Mouse (Mus musculus): Measurements from ENCODE around the gene Kcnj8. TPM values are rescaled to one million over a fixed set of nuclear protein-coding genes. Genes with fewer than 3 reads are reported as not detected.

Kcnj8 gene
- polyA plus RNA-seq, 1 experiment from 2014 or later, result 26.8 TPM

- Histone ChIP-seq H3K4me1 (peaks cover 23% of the 10 kb centered on the region), H3K9me3 (replicated peaks) (no peaks in the 10 kb centered on the region), H3K4me2 (no peak overlapping the region), H3K27me3 (no peaks in the 10 kb centered on the region), H3K9ac (no peak overlapping the region), H3K27ac (peak overlapping the region; percentile 83), H3K36me3 (no peaks in the 10 kb centered on the region), H3K4me3 (replicated peaks) (no peak overlapping the region)
- WGBS, result 54% methylated on average over 4 of the region's 4 CpGs
- no peak for ATAC-seq (replicated peaks; ENCODE audit: low FRiP score)
Observed at GRCm38 (mm10) chr6:142543648-142544047, 27.8 kb downstream of the Kcnj8 start.

GRCm38 (mm10) chr6:142542800-142543175 is 28.6 kb downstream of the Kcnj8 start:
- peaks cover 23% of the 10 kb centered on the region for H3K4me1 ChIP-seq
- ATAC-seq (replicated peaks; ENCODE audit: low FRiP score), result no peak
- no peak overlapping the region for H3K4me2 ChIP-seq
- H3K27ac ChIP-seq, result peak overlapping the region; percentile 83
- no peak overlapping the region for H3K4me3 ChIP-seq (replicated peaks)
- no peaks in the 10 kb centered on the region for H3K9me3 ChIP-seq (replicated peaks)
- H3K36me3 ChIP-seq, result no peaks in the 10 kb centered on the region
- no peak overlapping the region for H3K9ac ChIP-seq
- no peaks in the 10 kb centered on the region for H3K27me3 ChIP-seq
- WGBS, result 73% methylated on average over 6 of the region's 6 CpGs

- no peaks in the 10 kb centered on the region for H3K27me3 ChIP-seq
- H3K27ac ChIP-seq, result peak overlapping the region; percentile 83
- ATAC-seq (replicated peaks; ENCODE audit: low FRiP score), result peak; percentile 60; the same call in 1 of the 2 replicates
- H3K9me3 ChIP-seq (replicated peaks), result no peaks in the 10 kb centered on the region
- H3K36me3 ChIP-seq, result no peaks in the 10 kb centered on the region
- no peak overlapping the region for H3K4me2 ChIP-seq
- no peak overlapping the region for H3K4me3 ChIP-seq (replicated peaks)
- no peak overlapping the region for H3K9ac ChIP-seq
- WGBS, result 51% methylated on average over 8 of the region's 8 CpGs
- peaks cover 23% of the 10 kb centered on the region for H3K4me1 ChIP-seq
Observed at GRCm38 (mm10) chr6:142542082-142542799, 29.2 kb downstream of the Kcnj8 start.

- ATAC-seq (replicated peaks; ENCODE audit: low FRiP score), result no peak
- Histone ChIP-seq H3K36me3 (no peaks in the 10 kb centered on the region), H3K4me3 (replicated peaks) (no peak overlapping the region), H3K27me3 (no peaks in the 10 kb centered on the region), H3K4me1 (peaks cover 23% of the 10 kb centered on the region), H3K9ac (no peak overlapping the region), H3K27ac (0 out of 2 replicates have a peak overlapping the region, but pooled peaks have one; percentile 25), H3K4me2 (no peak overlapping the region), H3K9me3 (replicated peaks) (no peaks in the 10 kb centered on the region)
- 85% methylated on average over 10 of the region's 10 CpGs for WGBS
Observed at GRCm38 (mm10) chr6:142540561-142541160, 30.8 kb downstream of the Kcnj8 start.

GRCm38 (mm10) chr6:142540131-142540530 is 31.3 kb downstream of the Kcnj8 start:
- 78% methylated on average over 5 of the region's 5 CpGs for WGBS
- Histone ChIP-seq H3K27me3 (no peaks in the 10 kb centered on the region), H3K4me3 (replicated peaks) (no peak overlapping the region), H3K27ac (peak overlapping the region; percentile 41; the same call in 1 of the 2 replicates), H3K9ac (no peak overlapping the region), H3K4me2 (no peak overlapping the region), H3K36me3 (no peaks in the 10 kb centered on the region), H3K4me1 (peaks cover 21% of the 10 kb centered on the region), H3K9me3 (replicated peaks) (no peaks in the 10 kb centered on the region)
- no peak for ATAC-seq (replicated peaks; ENCODE audit: low FRiP score)

- Histone ChIP-seq H3K9me3 (replicated peaks) (no peaks in the 10 kb centered on the region), H3K27ac (peak overlapping the region; percentile 64; the same call in 1 of the 2 replicates), H3K4me1 (peaks cover 11% of the 10 kb centered on the region), H3K4me3 (replicated peaks) (no peak overlapping the region), H3K4me2 (no peak overlapping the region), H3K9ac (no peak overlapping the region), H3K27me3 (no peaks in the 10 kb centered on the region), H3K36me3 (no peaks in the 10 kb centered on the region)
- 75% methylated on average over 17 of the region's 17 CpGs for WGBS
- ATAC-seq (replicated peaks; ENCODE audit: low FRiP score), result peak; percentile 17; the same call in 1 of the 2 replicates
Observed at GRCm38 (mm10) chr6:142538503-142538902, 32.9 kb downstream of the Kcnj8 start.

GRCm38 (mm10) chr6:142533412-142533811 is 38.0 kb downstream of the Kcnj8 start:
- no peak overlapping the region for H3K9ac ChIP-seq
- H3K36me3 ChIP-seq, result no peaks in the 10 kb centered on the region
- 56% methylated on average over 5 of the region's 5 CpGs for WGBS
- H3K27ac ChIP-seq, result peak overlapping the region; percentile 37; the same call in 1 of the 2 replicates
- no peak overlapping the region for H3K4me3 ChIP-seq (replicated peaks)
- no peak overlapping the region for H3K4me2 ChIP-seq
- ATAC-seq (replicated peaks; ENCODE audit: low FRiP score), result no peak
- peaks cover 7% of the 10 kb centered on the region for H3K4me1 ChIP-seq
- no peaks in the 10 kb centered on the region for H3K27me3 ChIP-seq
- H3K9me3 ChIP-seq (replicated peaks), result no peaks in the 10 kb centered on the region

GRCm38 (mm10) chr6:142532686-142533085 is 38.7 kb downstream of the Kcnj8 start:
- WGBS, result 94% methylated on average over 2 of the region's 2 CpGs
- no peaks in the 10 kb centered on the region for H3K9me3 ChIP-seq (replicated peaks)
- peak overlapping the region; percentile 75 for H3K27ac ChIP-seq
- H3K4me3 ChIP-seq (replicated peaks), result no peak overlapping the region
- H3K36me3 ChIP-seq, result no peaks in the 10 kb centered on the region
- no peak for ATAC-seq (replicated peaks; ENCODE audit: low FRiP score)
- H3K4me2 ChIP-seq, result no peak overlapping the region
- peaks cover 14% of the 10 kb centered on the region for H3K4me1 ChIP-seq
- no peaks in the 10 kb centered on the region for H3K27me3 ChIP-seq
- H3K9ac ChIP-seq, result no peak overlapping the region

- H3K4me2 ChIP-seq, result no peak overlapping the region
- no peaks in the 10 kb centered on the region for H3K36me3 ChIP-seq
- WGBS, result 89% methylated on average over 17 of the region's 17 CpGs
- no peaks in the 10 kb centered on the region for H3K9me3 ChIP-seq (replicated peaks)
- H3K4me1 ChIP-seq, result peaks cover 19% of the 10 kb centered on the region
- H3K27me3 ChIP-seq, result no peaks in the 10 kb centered on the region
- no peak for ATAC-seq (replicated peaks; ENCODE audit: low FRiP score)
- no peak overlapping the region for H3K27ac ChIP-seq
- H3K4me3 ChIP-seq (replicated peaks), result no peak overlapping the region
- no peak overlapping the region for H3K9ac ChIP-seq
Observed at GRCm38 (mm10) chr6:142532141-142532540, 39.3 kb downstream of the Kcnj8 start.

GRCm38 (mm10) chr6:142530378-142530777 is 41.0 kb downstream of the Kcnj8 start:
- WGBS, result 40% methylated on average over 5 of the region's 5 CpGs
- Histone ChIP-seq H3K27ac (peak overlapping the region; percentile 41), H3K4me2 (no peak overlapping the region), H3K27me3 (no peaks in the 10 kb centered on the region), H3K36me3 (no peaks in the 10 kb centered on the region), H3K9me3 (replicated peaks) (no peaks in the 10 kb centered on the region), H3K9ac (no peak overlapping the region), H3K4me1 (peaks cover 19% of the 10 kb centered on the region), H3K4me3 (replicated peaks) (no peak overlapping the region)
- ATAC-seq (replicated peaks; ENCODE audit: low FRiP score), result no peak

- no peak for ATAC-seq (replicated peaks; ENCODE audit: low FRiP score)
- Histone ChIP-seq H3K27me3 (no peaks in the 10 kb centered on the region), H3K27ac (0 out of 2 replicates have a peak overlapping the region, but pooled peaks have one; percentile 13), H3K4me3 (replicated peaks) (no peak overlapping the region), H3K4me2 (no peak overlapping the region), H3K4me1 (peaks cover 19% of the 10 kb centered on the region), H3K9me3 (replicated peaks) (no peaks in the 10 kb centered on the region), H3K36me3 (no peaks in the 10 kb centered on the region), H3K9ac (no peak overlapping the region)
- WGBS, result 91% methylated on average over 8 of the region's 8 CpGs
Observed at GRCm38 (mm10) chr6:142529680-142530079, 41.7 kb downstream of the Kcnj8 start.

- Histone ChIP-seq H3K9ac (no peak overlapping the region), H3K27ac (peak overlapping the region; percentile 55), H3K36me3 (no peaks in the 10 kb centered on the region), H3K4me1 (peaks cover 19% of the 10 kb centered on the region), H3K4me3 (replicated peaks) (no peak overlapping the region), H3K4me2 (no peak overlapping the region), H3K9me3 (replicated peaks) (no peaks in the 10 kb centered on the region), H3K27me3 (no peaks in the 10 kb centered on the region)
- 0 out of 2 replicates have a peak, but pooled peaks have one; percentile 43 for ATAC-seq (replicated peaks; ENCODE audit: low FRiP score)
- 19% methylated on average over 1 of the region's 1 CpGs for WGBS
Observed at GRCm38 (mm10) chr6:142527931-142528562, 43.4 kb downstream of the Kcnj8 start.
